Mouse (Mus musculus): ENCODE results near the gene Tgfbr3.

DNA sequence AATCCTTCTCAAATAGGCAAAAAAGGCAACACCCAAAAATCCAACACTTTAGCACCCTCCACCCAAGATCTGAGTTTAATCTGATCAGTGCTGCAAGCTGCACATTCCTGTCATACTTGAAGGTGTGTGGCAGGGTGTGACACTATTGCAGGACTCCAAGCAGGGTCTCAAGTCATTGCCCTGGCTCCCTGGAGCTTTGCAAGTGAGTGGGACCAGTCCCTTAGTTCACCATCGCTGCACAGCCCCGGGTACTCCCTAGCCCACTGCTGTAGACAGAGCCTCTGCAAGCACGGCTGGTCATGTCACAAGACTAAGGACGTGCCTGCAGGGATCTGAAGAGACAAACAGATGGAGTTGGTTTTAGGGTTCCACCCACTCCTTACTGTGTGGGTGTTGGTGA lies 230.8 kb downstream of the Tgfbr3 start:
- no peak for TF ChIP-seq POLR2A (IDR thresholded peaks at IDR 0.05; ENCODE audit: low read depth, low read length)
- TF ChIP-seq CTCF (IDR thresholded peaks at IDR 0.05; ENCODE audit: extremely low read depth, insufficient read length, insufficient replicate concordance, low read depth, low read length): no peak

All from small intestine, adult 2 months (tissue).